Mouse (Mus musculus): Measurements from ENCODE around the gene Ppp2r5b. TPM values are rescaled to one million over a fixed set of nuclear protein-coding genes. Genes with fewer than 3 reads are reported as not detected.

Ppp2r5b gene
- 10 to 100 TPM; 11.0 to 23.1 TPM for polyA plus RNA-seq (2012; fragmentation: generic; extraction: Trizol)

DNA sequence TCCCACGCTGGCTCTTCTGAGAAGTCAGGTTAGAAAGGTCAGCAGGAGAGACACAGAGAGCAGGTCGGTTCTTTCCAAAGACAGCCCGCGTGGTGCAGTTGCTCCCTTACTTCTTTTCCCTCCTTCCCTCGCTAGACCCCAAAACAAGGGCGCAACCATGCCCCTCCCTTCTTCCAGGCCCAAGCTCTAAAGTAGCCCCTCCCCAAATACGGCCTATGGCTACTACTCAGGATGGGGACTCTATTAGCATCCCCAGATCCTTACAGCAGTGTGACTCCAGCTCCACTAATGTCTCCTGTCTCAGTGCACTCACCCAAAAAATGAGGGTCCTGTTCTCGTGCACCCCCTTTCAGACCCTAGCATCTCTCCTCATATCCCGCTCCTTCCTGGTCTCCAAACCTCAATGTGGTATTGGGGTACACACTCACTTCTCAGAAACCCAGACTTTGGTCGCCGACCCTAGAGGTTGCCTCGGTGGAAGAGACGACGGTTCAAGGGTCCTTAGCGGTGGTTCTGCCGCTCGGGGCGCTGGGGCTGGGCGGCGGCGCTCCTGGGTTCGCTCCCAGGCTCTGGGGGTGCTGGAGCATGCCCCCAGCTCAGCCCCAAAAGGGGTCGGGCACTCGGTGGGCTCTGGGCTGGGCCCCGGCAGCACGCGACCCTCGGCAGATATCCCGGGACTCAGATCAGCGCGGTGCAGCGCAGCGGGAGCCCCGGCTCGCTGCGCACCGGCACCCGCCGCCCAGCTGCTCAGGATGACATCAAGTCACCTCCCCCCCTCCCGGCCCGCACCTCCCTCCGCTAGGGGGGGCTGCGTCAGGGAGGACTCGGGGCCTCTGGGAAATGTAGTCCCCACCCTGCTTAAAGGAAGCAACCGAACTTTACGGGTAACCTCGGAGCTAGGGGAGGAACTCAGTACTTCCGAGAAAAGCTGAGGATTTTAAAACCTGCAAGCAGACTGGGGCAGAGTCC lies at the start of gene Ppp2r5b:
Ppp2r5b (minus strand) TSS at position 789 of the 969 bp plus-strand sequence.

DNA sequence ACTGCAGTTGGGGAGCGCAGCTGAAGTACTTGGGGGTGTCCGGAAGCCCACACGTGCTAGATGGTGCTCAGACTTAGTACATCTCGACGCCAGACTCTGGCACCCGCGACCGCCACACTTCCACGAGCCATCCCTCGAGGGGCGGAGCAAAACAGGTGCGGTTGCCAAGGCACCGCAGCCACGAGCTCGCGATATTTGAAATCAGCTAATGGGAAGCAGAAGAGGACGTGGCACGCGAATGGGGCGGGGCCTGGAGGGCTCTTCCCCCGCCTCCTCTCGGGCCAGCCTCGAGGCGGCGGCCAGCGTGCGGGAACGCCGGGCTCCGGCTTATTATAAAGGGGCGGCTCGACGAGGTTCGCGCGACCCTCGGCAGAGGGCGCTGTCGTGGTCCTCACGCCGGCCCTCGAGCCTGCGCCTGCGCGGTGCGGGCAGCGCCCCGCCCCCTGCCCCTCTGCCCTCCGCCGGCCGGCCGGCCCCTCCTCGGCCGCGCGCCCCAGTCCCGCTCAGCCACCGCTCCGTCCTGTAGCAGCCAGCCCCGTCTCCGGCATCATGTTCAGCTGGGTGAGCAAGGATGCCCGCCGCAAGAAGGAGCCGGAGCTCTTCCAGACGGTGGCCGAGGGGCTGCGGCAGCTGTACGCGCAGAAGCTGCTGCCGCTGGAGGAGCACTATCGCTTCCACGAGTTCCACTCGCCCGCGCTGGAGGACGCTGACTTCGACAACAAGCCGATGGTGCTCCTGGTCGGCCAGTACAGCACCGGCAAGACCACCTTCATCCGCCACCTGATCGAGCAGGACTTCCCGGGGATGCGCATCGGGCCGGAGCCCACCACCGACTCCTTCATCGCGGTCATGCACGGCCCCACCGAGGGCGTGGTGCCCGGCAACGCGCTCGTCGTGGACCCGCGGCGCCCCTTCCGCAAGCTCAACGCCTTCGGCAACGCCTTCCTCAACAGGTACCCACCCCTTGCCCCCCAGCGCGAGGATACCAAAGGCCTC lies 41.1 kb upstream of the Ppp2r5b start, which contains the start of gene Ehd1:
Ehd1 (plus strand) TSS at position 300 of the 996 bp plus-strand sequence.

DNA sequence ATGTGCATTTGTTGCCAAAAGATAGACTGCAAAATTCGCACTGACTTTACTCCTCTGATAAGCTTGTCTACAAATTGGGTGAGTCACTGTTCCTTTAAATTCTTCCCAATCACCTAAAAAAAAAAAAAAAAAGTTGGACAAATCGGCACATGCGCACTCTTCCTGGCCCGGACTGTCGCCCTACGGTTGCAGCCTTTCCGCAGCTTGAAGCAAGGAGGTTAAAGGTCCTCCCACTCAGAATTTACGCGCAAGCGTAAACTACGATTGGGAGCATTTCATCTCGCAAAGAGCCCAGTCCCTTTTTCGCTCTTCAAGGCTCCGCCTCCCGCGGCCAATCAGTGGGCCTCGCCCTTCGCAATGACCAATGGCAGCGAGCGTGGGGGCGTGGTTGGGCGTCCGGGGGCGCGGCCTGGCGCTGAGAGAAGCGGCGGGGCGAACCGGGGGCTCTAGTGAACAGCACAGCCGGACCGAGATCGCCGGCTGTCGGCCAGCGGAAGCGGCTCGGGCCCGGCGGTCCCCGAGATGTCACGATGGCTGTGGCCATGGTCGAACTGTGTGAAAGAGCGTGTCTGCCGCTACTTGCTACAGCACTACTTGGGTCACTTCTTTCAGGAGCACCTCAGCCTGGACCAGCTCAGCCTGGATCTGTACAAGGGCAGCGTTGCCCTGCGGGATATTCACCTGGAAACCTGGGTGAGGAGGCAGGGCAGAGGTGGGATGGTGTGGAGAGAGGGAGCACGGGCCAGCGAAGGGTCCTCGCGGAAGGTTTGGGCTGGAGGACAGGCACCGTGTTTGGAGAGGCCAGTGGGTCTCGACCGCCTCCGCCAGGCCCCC lies 5.8 kb upstream of the Ppp2r5b start, which contains the start of gene Atg2a:
Atg2a (plus strand) TSS at position 395 of the 834 bp plus-strand sequence.

DNA sequence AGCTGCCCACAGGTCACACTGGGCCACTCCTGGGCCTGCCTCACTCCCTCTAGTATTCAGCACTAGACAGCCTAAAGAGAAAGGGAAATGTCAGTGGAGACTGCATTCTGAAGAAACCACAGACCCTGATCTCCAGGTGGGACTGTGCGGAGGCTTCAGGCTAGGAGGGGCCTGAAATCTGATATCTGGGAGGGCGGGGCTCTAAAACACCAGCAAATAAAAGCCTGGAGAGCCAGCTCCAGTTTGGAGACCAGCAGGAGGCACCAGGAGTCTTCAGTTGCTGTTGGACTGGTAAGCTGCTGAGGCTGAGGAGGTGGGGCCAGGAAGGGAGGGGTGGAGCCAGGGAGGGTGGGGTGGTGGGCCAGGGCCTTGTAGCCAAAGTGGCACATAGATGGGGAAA lies 9.5 kb downstream of the Ppp2r5b start, which contains the start of gene Gpha2:
Gpha2 (plus strand) TSS at position 246 of the 400 bp plus-strand sequence.

DNA sequence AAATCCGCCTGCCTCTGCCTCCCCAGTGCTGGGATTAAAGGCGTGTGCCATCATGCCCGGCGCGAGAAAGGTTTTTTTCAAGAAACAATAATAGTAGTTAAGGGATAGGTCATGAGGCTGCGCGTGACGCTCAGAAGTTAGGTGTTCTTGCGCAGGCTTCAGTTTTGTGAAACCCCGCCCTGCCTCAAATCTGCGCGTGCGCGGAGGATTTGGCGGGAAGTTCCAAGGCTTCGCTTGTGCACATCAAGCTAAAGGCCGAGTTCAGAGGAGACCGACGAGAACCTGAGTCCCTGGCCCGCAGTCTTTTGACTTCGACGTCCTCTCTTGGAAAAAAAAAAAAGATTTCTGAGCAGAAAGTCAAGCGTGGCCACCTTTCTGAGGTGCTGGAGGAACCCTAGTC lies 51.5 kb downstream of the Ppp2r5b start, which contains the start of gene Majin:
Majin (plus strand) TSS at position 258 of the 400 bp plus-strand sequence.

Other genes with a start within 250 kb of the Ppp2r5b start
- gene Slc22a20, start 249.7 kb downstream of the Ppp2r5b start, polyA plus RNA-seq (2012; fragmentation: generic; extraction: Trizol), result under 1 TPM in 1 of 2 experiments, not detected in 1; 0.05 TPM
- gene Capn1, start 220.0 kb downstream of the Ppp2r5b start, polyA plus RNA-seq (2012; fragmentation: generic; extraction: Trizol), result 100 to 1,000 TPM in 1 of 2 experiments, 10 to 100 TPM in 1; 54.3 to 106 TPM
- gene Syvn1, start 189.3 kb downstream of the Ppp2r5b start, polyA plus RNA-seq (2012; fragmentation: generic; extraction: Trizol), result 10 to 100 TPM in 1 of 2 experiments, 1 to 10 TPM in 1; 8.1 to 37.0 TPM
- 10 to 100 TPM; 53.0 to 53.6 TPM for gene Mrpl49, start 178.1 kb downstream of the Ppp2r5b start, polyA plus RNA-seq (2012; fragmentation: generic; extraction: Trizol)
- gene Fau, start 178.0 kb downstream of the Ppp2r5b start, polyA plus RNA-seq (2012; fragmentation: generic; extraction: Trizol), result 1,000 to 10,000 TPM; 3,123 to 6,609 TPM
- gene Znhit2, start 174.7 kb downstream of the Ppp2r5b start, polyA plus RNA-seq (2012; fragmentation: generic; extraction: Trizol), result 10 to 100 TPM; 47.8 to 81.5 TPM
- gene Tm7sf2, start 167.5 kb downstream of the Ppp2r5b start, polyA plus RNA-seq (2012; fragmentation: generic; extraction: Trizol), result 10 to 100 TPM; 13.4 to 34.1 TPM
- 10 to 100 TPM; 86.8 to 98.3 TPM for gene Vps51, start 158.6 kb downstream of the Ppp2r5b start, polyA plus RNA-seq (2012; fragmentation: generic; extraction: Trizol)
- gene Tmem262, start 155.8 kb downstream of the Ppp2r5b start, polyA plus RNA-seq (2012; fragmentation: generic; extraction: Trizol), result not detected
- gene Gm28374, start 153.6 kb downstream of the Ppp2r5b start, polyA plus RNA-seq (2012; fragmentation: generic; extraction: Trizol), result 1 to 10 TPM in 1 of 2 experiments, under 1 TPM in 1; 0.12 to 1.5 TPM
- 100 to 1,000 TPM in 1 of 2 experiments, 10 to 100 TPM in 1; 97.2 to 129 TPM for gene Zfpl1, start 150.9 kb downstream of the Ppp2r5b start, polyA plus RNA-seq (2012; fragmentation: generic; extraction: Trizol)
- 10 to 100 TPM; 22.1 to 36.7 TPM for gene Cdca5, start 150.9 kb downstream of the Ppp2r5b start, polyA plus RNA-seq (2012; fragmentation: generic; extraction: Trizol)
- under 1 TPM; 0.25 to 0.46 TPM for gene AC131692.1, start 141.5 kb downstream of the Ppp2r5b start, polyA plus RNA-seq (2012; fragmentation: generic; extraction: Trizol)
- under 1 TPM; 0.07 to 0.28 TPM for gene Naaladl1, start 130.1 kb downstream of the Ppp2r5b start, polyA plus RNA-seq (2012; fragmentation: generic; extraction: Trizol)
- gene Sac3d1, start 117.2 kb downstream of the Ppp2r5b start, polyA plus RNA-seq (2012; fragmentation: generic; extraction: Trizol), result 10 to 100 TPM; 28.4 to 46.8 TPM
- gene Snx15, start 107.6 kb downstream of the Ppp2r5b start, polyA plus RNA-seq (2012; fragmentation: generic; extraction: Trizol), result 10 to 100 TPM; 17.1 to 34.0 TPM
- gene Batf2, start 94.9 kb downstream of the Ppp2r5b start, polyA plus RNA-seq (2012; fragmentation: generic; extraction: Trizol), result under 1 TPM in 1 of 2 experiments, not detected in 1; 0.14 TPM
- 100 to 1,000 TPM; 112 to 164 TPM for gene Arl2, start 94.3 kb downstream of the Ppp2r5b start, polyA plus RNA-seq (2012; fragmentation: generic; extraction: Trizol)
- gene Majin, start 51.5 kb downstream of the Ppp2r5b start, polyA plus RNA-seq (2012; fragmentation: generic; extraction: Trizol), result not detected
- gene Gpha2, start 9.5 kb downstream of the Ppp2r5b start, polyA plus RNA-seq (2012; fragmentation: generic; extraction: Trizol), result 1 to 10 TPM in 1 of 2 experiments, under 1 TPM in 1; 0.33 to 3.6 TPM
- gene Atg2a, start 5.8 kb upstream of the Ppp2r5b start, polyA plus RNA-seq (2012; fragmentation: generic; extraction: Trizol), result 10 to 100 TPM; 10.8 to 22.6 TPM
- gene Ehd1, start 40.9 kb upstream of the Ppp2r5b start, polyA plus RNA-seq (2012; fragmentation: generic; extraction: Trizol), result 100 to 1,000 TPM; 138 to 139 TPM
- gene Cdc42bpg, start 70.6 kb upstream of the Ppp2r5b start, polyA plus RNA-seq (2012; fragmentation: generic; extraction: Trizol), result under 1 TPM; 0.04 to 0.26 TPM
- gene Men1, start 99.1 kb upstream of the Ppp2r5b start, polyA plus RNA-seq (2012; fragmentation: generic; extraction: Trizol), result 10 to 100 TPM; 39.2 to 60.2 TPM
- 10 to 100 TPM in 1 of 2 experiments, 1 to 10 TPM in 1; 3.1 to 11.6 TPM for gene Map4k2, start 105.3 kb upstream of the Ppp2r5b start, polyA plus RNA-seq (2012; fragmentation: generic; extraction: Trizol)
- 100 to 1,000 TPM in 1 of 2 experiments, 10 to 100 TPM in 1; 75.7 to 128 TPM for gene Sf1, start 127.8 kb upstream of the Ppp2r5b start, polyA plus RNA-seq (2012; fragmentation: generic; extraction: Trizol)
- 1 to 10 TPM in 1 of 2 experiments, under 1 TPM in 1; 0.06 to 3.8 TPM for gene Pygm, start 148.5 kb upstream of the Ppp2r5b start, polyA plus RNA-seq (2012; fragmentation: generic; extraction: Trizol)
- gene Rasgrp2, start 163.5 kb upstream of the Ppp2r5b start, polyA plus RNA-seq (2012; fragmentation: generic; extraction: Trizol), result 1 to 10 TPM in 1 of 2 experiments, under 1 TPM in 1; 0.01 to 2.2 TPM
- gene Nrxn2, start 182.9 kb upstream of the Ppp2r5b start, polyA plus RNA-seq (2012; fragmentation: generic; extraction: Trizol), result under 1 TPM; 0.51 to 0.53 TPM

Data from C3H10T1/2 (cell line).